Mouse (Mus musculus): ENCODE data around the gene Tgm2. TPM values are rescaled to one million over a fixed set of nuclear protein-coding genes. Genes with fewer than 3 reads are reported as not detected.

Tgm2 gene
- polyA plus RNA-seq, 1 experiment from 2014 or later: 17.3 TPM

GRCm38 (mm10) chr2:158068444-158068971 lies 77.7 kb downstream of the Tgm2 start:
- Histone ChIP-seq H3K4me1 (ENCODE audit: control insufficient read depth, insufficient read depth, low read length) (no peaks in the 10 kb centered on the region), H3K27me3 (ENCODE audit: control insufficient read depth, insufficient read depth, low read length) (no peaks in the 10 kb centered on the region), H3K9me3 (ENCODE audit: control insufficient read depth, low read length) (no peaks in the 10 kb centered on the region), H3K9ac (ENCODE audit: low read depth, low read length) (no peak overlapping the region), H3K4me2 (replicated peaks; ENCODE audit: low read depth, low read length) (no peak overlapping the region), H3K4me3 (ENCODE audit: low read length) (no peak overlapping the region), H3K36me3 (ENCODE audit: control insufficient read depth, insufficient read depth, low read length) (peaks cover 67% of the 10 kb centered on the region), H3K27ac (ENCODE audit: low read depth, low read length) (no peak overlapping the region)
- no peak for ATAC-seq (ENCODE audit: low FRiP score, low TSS enrichment)

GRCm38 (mm10) chr2:158067260-158067824 lies 78.9 kb downstream of the Tgm2 start:
- Histone ChIP-seq H3K4me3 (ENCODE audit: low read length) (no peak overlapping the region), H3K9ac (ENCODE audit: low read depth, low read length) (no peak overlapping the region), H3K4me1 (ENCODE audit: control insufficient read depth, insufficient read depth, low read length) (no peaks in the 10 kb centered on the region), H3K27me3 (ENCODE audit: control insufficient read depth, insufficient read depth, low read length) (no peaks in the 10 kb centered on the region), H3K27ac (ENCODE audit: low read depth, low read length) (no peak overlapping the region), H3K9me3 (ENCODE audit: control insufficient read depth, low read length) (no peaks in the 10 kb centered on the region), H3K4me2 (replicated peaks; ENCODE audit: low read depth, low read length) (no peak overlapping the region), H3K36me3 (ENCODE audit: control insufficient read depth, insufficient read depth, low read length) (peaks cover 67% of the 10 kb centered on the region)
- no peak for ATAC-seq (ENCODE audit: low FRiP score, low TSS enrichment)
- WGBS: 92% methylated on average over 5 of the region's 5 CpGs

GRCm38 (mm10) chr2:158066456-158066855 lies 79.8 kb downstream of the Tgm2 start:
- H3K4me3 ChIP-seq (ENCODE audit: low read length): no peak overlapping the region
- no peaks in the 10 kb centered on the region for H3K27me3 ChIP-seq (ENCODE audit: control insufficient read depth, insufficient read depth, low read length)
- H3K36me3 ChIP-seq (ENCODE audit: control insufficient read depth, insufficient read depth, low read length): peaks cover 69% of the 10 kb centered on the region
- H3K4me1 ChIP-seq (ENCODE audit: control insufficient read depth, insufficient read depth, low read length): no peaks in the 10 kb centered on the region
- H3K9me3 ChIP-seq (ENCODE audit: control insufficient read depth, low read length): no peaks in the 10 kb centered on the region
- ATAC-seq (ENCODE audit: low FRiP score, low TSS enrichment): no peak
- no peak overlapping the region for H3K4me2 ChIP-seq (replicated peaks; ENCODE audit: low read depth, low read length)
- H3K27ac ChIP-seq (ENCODE audit: low read depth, low read length): no peak overlapping the region
- no peak overlapping the region for H3K9ac ChIP-seq (ENCODE audit: low read depth, low read length)

Other genes starting within 250 kb of the Tgm2 start
- 0.26 and 0.43 TPM in 2 replicates for gene Vstm2l, start 231.8 kb downstream of the Tgm2 start, polyA plus RNA-seq (2014; fragmentation: Nextera tagmentation; extraction: Ambion mirVana)
- 10.6 and 26.6 TPM in 2 replicates for gene Tti1, start 118.0 kb downstream of the Tgm2 start, polyA plus RNA-seq (2014; fragmentation: Nextera tagmentation; extraction: Ambion mirVana)
- gene Rprd1b, start 117.9 kb downstream of the Tgm2 start, polyA plus RNA-seq (2014; fragmentation: Nextera tagmentation; extraction: Ambion mirVana): 41.1 and 53.3 TPM in 2 replicates
- gene D630003M21Rik, start 82.8 kb upstream of the Tgm2 start, polyA plus RNA-seq (2014; fragmentation: Nextera tagmentation; extraction: Ambion mirVana): 3.7 and 5.2 TPM in 2 replicates
- gene Bpi, start 111.7 kb upstream of the Tgm2 start, polyA plus RNA-seq (2014; fragmentation: Nextera tagmentation; extraction: Ambion mirVana): 0.19 TPM in 1 of 2 replicates, not detected in the other
- 26.4 and 30.9 TPM in 2 replicates for gene Lbp, start 160.1 kb upstream of the Tgm2 start, polyA plus RNA-seq (2014; fragmentation: Nextera tagmentation; extraction: Ambion mirVana)
- 4.5 and 8.5 TPM in 2 replicates for gene Snhg11, start 229.2 kb upstream of the Tgm2 start, polyA plus RNA-seq (2014; fragmentation: Nextera tagmentation; extraction: Ambion mirVana)

Measured in kidney, embryonic 14.5 days (tissue).